Mouse (Mus musculus): ENCODE data around the gene Gas6.

Gas6 gene

GRCm38 (mm10) chr8:13493858-13494631, at the start of gene Gas6:
Gene Gas6, minus strand, starts transcription at chr8:13494490.
- DNase-seq: peak; percentile 98

GRCm38 (mm10) chr8:13541526-13541925, 47.2 kb upstream of the Gas6 start:
- DNase-seq: no peak

- DNase-seq: no peak
These were observed 45.8 kb upstream of the Gas6 start for GRCm38 (mm10) chr8:13540122-13540521.

- DNase-seq: peak; percentile 98
These were observed 44.5 kb upstream of the Gas6 start for GRCm38 (mm10) chr8:13538821-13539220.

GRCm38 (mm10) chr8:13537102-13537501, 42.8 kb upstream of the Gas6 start:
- DNase-seq: no peak

GRCm38 (mm10) chr8:13533123-13533522, 38.8 kb upstream of the Gas6 start:
- DNase-seq: peak; percentile 72

- peak; percentile 92 for DNase-seq
These were observed 37.4 kb upstream of the Gas6 start for GRCm38 (mm10) chr8:13531602-13532171.

GRCm38 (mm10) chr8:13530941-13531340, 36.7 kb upstream of the Gas6 start:
- DNase-seq: peak; percentile 100

- DNase-seq: no peak
These were observed 36.1 kb upstream of the Gas6 start for GRCm38 (mm10) chr8:13530401-13530800.

- peak; percentile 99 for DNase-seq
These were observed 35.6 kb upstream of the Gas6 start for GRCm38 (mm10) chr8:13529891-13530316.

- DNase-seq: peak; percentile 96
These were observed 34.9 kb upstream of the Gas6 start for GRCm38 (mm10) chr8:13529011-13529840.

- DNase-seq: peak; percentile 36
These were observed 27.1 kb upstream of the Gas6 start for GRCm38 (mm10) chr8:13521392-13521791.

GRCm38 (mm10) chr8:13520349-13520748, 26.1 kb upstream of the Gas6 start:
- DNase-seq: peak; percentile 71

- DNase-seq: no peak
These were observed 25.2 kb upstream of the Gas6 start for GRCm38 (mm10) chr8:13519503-13519902.

- peak; percentile 90 for DNase-seq
These were observed 23.0 kb upstream of the Gas6 start for GRCm38 (mm10) chr8:13517284-13517781.

GRCm38 (mm10) chr8:13516728-13517127, 22.4 kb upstream of the Gas6 start:
- DNase-seq: peak; percentile 62

- DNase-seq: peak; percentile 98
These were observed 21.7 kb upstream of the Gas6 start for GRCm38 (mm10) chr8:13516011-13516442.

GRCm38 (mm10) chr8:13513556-13514370, 19.5 kb upstream of the Gas6 start:
- DNase-seq: peak; percentile 71

GRCm38 (mm10) chr8:13512677-13513076, 18.4 kb upstream of the Gas6 start:
- DNase-seq: peak; percentile 66

- peak; percentile 45 for DNase-seq
These were observed 17.7 kb upstream of the Gas6 start for GRCm38 (mm10) chr8:13512016-13512415.

- DNase-seq: peak; percentile 84
These were observed 13.1 kb upstream of the Gas6 start for GRCm38 (mm10) chr8:13507284-13507937.

GRCm38 (mm10) chr8:13506849-13507248, 12.6 kb upstream of the Gas6 start:
- peak; percentile 96 for DNase-seq
